Mouse (Mus musculus): ENCODE measurements around the gene Pou2f3. TPM values are rescaled to one million over a fixed set of nuclear protein-coding genes. Genes with fewer than 3 reads are reported as not detected.
"Not testable (repeated sequence)": the region's sequence is repeated elsewhere in the genome, so short reads cannot be mapped to it uniquely, and the experiment has no call there.

Pou2f3 gene
- total and polyA plus RNA-seq, 2 experiments from 2014 or later = 0.16 TPM; not detected in 1

GRCm38 (mm10) chr9:43133525-43133924, 76.6 kb downstream of the Pou2f3 start:
- no peak overlapping the region for H3K4me3 ChIP-seq (ENCODE audit: low read depth, low read length)
- H3K36me3 ChIP-seq (ENCODE audit: insufficient read depth, low read length) = no peaks in the 10 kb centered on the region
- no peaks in the 10 kb centered on the region for H3K9me3 ChIP-seq (ENCODE audit: low read length)
- ATAC-seq (ENCODE audit: low FRiP score) (no peak), DNase-seq (ENCODE audit: low spot score) (no peak)
- no peak overlapping the region for H3K4me2 ChIP-seq (ENCODE audit: low read depth, low read length, poor library complexity, severe bottlenecking)
- H3K27ac ChIP-seq (ENCODE audit: low read depth, low read length) = no peak overlapping the region
- no peaks in the 10 kb centered on the region for H3K27me3 ChIP-seq (ENCODE audit: insufficient read depth, low read length)
- H3K9ac ChIP-seq (replicated peaks; ENCODE audit: low read length, poor library complexity, severe bottlenecking) = no peak overlapping the region
- 73% methylated on average over 3 of the region's 3 CpGs for WGBS
- no peak for TF ChIP-seq CTCF (IDR thresholded peaks at IDR 0.05)
- no peaks in the 10 kb centered on the region for H3K4me1 ChIP-seq (ENCODE audit: insufficient read depth, low read length)

DNA sequence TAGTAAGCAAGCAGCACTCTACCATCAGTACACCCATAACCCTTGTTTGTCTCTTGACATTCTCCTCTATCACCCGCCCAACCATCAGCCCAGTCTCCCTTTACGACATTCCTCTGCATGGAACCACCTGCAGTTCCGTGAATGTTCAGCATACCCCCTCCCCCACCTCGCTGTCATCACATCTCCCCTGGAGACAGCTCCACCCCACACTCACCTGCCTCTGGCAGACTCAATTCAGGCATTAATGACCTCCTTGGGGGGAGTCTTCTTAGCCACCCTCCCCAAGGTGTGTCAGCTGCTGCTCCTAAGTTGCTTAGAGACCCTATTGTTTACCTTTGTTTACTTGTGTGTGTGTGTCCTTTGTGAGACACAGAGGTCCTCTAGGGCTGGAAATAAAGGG, 77.8 kb downstream of the Pou2f3 start:
- DNase-seq (ENCODE audit: low spot score) (no peak), ATAC-seq (ENCODE audit: low FRiP score) (no peak)
- no peak overlapping the region for H3K27ac ChIP-seq (ENCODE audit: low read depth, low read length)
- no peak overlapping the region for H3K9ac ChIP-seq (replicated peaks; ENCODE audit: low read length, poor library complexity, severe bottlenecking)
- no peak overlapping the region for H3K4me3 ChIP-seq (ENCODE audit: low read depth, low read length)
- no peaks in the 10 kb centered on the region for H3K9me3 ChIP-seq (ENCODE audit: low read length)
- no peak for TF ChIP-seq CTCF (IDR thresholded peaks at IDR 0.05)
- H3K36me3 ChIP-seq (ENCODE audit: insufficient read depth, low read length) = no peaks in the 10 kb centered on the region
- H3K4me1 ChIP-seq (ENCODE audit: insufficient read depth, low read length) = no peaks in the 10 kb centered on the region
- H3K4me2 ChIP-seq (ENCODE audit: low read depth, low read length, poor library complexity, severe bottlenecking) = no peak overlapping the region
- no peaks in the 10 kb centered on the region for H3K27me3 ChIP-seq (ENCODE audit: insufficient read depth, low read length)
- WGBS = 51% methylated on average over 4 of the region's 4 CpGs

- Histone ChIP-seq H3K4me2 (ENCODE audit: low read depth, low read length, poor library complexity, severe bottlenecking) (no peak overlapping the region), H3K9me3 (ENCODE audit: low read length) (no peaks in the 10 kb centered on the region), H3K9ac (replicated peaks; ENCODE audit: low read length, poor library complexity, severe bottlenecking) (no peak overlapping the region), H3K27me3 (ENCODE audit: insufficient read depth, low read length) (no peaks in the 10 kb centered on the region), H3K36me3 (ENCODE audit: insufficient read depth, low read length) (no peaks in the 10 kb centered on the region), H3K4me1 (ENCODE audit: insufficient read depth, low read length) (no peaks in the 10 kb centered on the region), H3K27ac (ENCODE audit: low read depth, low read length) (no peak overlapping the region), H3K4me3 (ENCODE audit: low read depth, low read length) (no peak overlapping the region)
- 80% methylated on average over 5 of the region's 5 CpGs for WGBS
- no peak for TF ChIP-seq CTCF (IDR thresholded peaks at IDR 0.05)
- DNase-seq (ENCODE audit: low spot score) (no peak), ATAC-seq (ENCODE audit: low FRiP score) (no peak)
Measured at GRCm38 (mm10) chr9:43131940-43132339, 78.2 kb downstream of the Pou2f3 start.

GRCm38 (mm10) chr9:43130684-43131083, 79.5 kb downstream of the Pou2f3 start:
- ATAC-seq (ENCODE audit: low FRiP score) = no peak
- H3K27ac ChIP-seq (ENCODE audit: low read depth, low read length) = no peak overlapping the region
- WGBS = 96% methylated on average over 2 of the region's 2 CpGs
- H3K4me3 ChIP-seq (ENCODE audit: low read depth, low read length) = no peak overlapping the region
- no peaks in the 10 kb centered on the region for H3K36me3 ChIP-seq (ENCODE audit: insufficient read depth, low read length)
- H3K9ac ChIP-seq (replicated peaks; ENCODE audit: low read length, poor library complexity, severe bottlenecking) = no peak overlapping the region
- no peak overlapping the region for H3K4me2 ChIP-seq (ENCODE audit: low read depth, low read length, poor library complexity, severe bottlenecking)
- H3K9me3 ChIP-seq (ENCODE audit: low read length) = no peaks in the 10 kb centered on the region
- no peak for DNase-seq (ENCODE audit: low spot score)
- no peaks in the 10 kb centered on the region for H3K4me1 ChIP-seq (ENCODE audit: insufficient read depth, low read length)
- peak; percentile 19; the same call in 1 of the 2 replicates for TF ChIP-seq CTCF (IDR thresholded peaks at IDR 0.05)
- H3K27me3 ChIP-seq (ENCODE audit: insufficient read depth, low read length) = no peaks in the 10 kb centered on the region

DNA sequence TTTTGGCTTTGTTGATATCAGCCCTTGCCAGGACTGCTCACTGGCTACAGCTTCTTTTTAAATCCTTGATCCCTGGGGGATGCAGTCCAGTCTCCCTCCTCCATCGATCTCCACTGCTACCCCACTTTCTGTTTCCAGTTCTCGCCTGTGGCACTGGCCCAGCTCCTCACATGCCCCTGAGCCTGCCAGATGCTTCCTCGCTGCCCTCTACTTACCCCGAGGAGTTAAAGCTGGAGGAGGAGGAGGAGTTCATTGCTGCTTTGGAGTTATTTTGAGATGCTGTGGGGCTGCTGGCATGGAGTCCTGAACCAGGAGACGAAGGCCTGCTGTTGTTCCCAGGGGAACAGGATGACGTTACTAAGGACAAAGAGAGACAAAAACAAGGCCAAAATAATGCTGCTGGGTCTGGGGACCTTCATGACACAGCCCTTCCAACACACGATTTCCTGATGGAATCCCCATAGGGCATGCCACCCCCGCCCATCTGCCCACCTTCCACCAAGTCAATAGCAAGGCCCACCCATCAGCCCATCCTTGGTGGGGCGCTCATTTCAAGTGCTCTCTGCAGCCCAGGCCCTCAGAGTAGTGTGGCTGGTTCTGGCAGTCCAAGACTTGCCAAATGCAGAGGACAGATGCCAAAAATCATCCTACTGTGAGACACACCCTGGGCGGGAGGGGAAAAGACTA, 82.9 kb downstream of the Pou2f3 start:
- ATAC-seq (ENCODE audit: low FRiP score) (no peak), DNase-seq (ENCODE audit: low spot score) (no peak)
- H3K9me3 ChIP-seq (ENCODE audit: low read length) = no peaks in the 10 kb centered on the region
- H3K4me3 ChIP-seq (ENCODE audit: low read depth, low read length) = no peak overlapping the region
- no peak overlapping the region for H3K9ac ChIP-seq (replicated peaks; ENCODE audit: low read length, poor library complexity, severe bottlenecking)
- 69% methylated on average over 10 of the region's 10 CpGs for WGBS
- no peaks in the 10 kb centered on the region for H3K36me3 ChIP-seq (ENCODE audit: insufficient read depth, low read length)
- no peaks in the 10 kb centered on the region for H3K4me1 ChIP-seq (ENCODE audit: insufficient read depth, low read length)
- H3K27ac ChIP-seq (ENCODE audit: low read depth, low read length) = no peak overlapping the region
- H3K27me3 ChIP-seq (ENCODE audit: insufficient read depth, low read length) = no peaks in the 10 kb centered on the region
- no peak overlapping the region for H3K4me2 ChIP-seq (ENCODE audit: low read depth, low read length, poor library complexity, severe bottlenecking)
- no peak for TF ChIP-seq CTCF (IDR thresholded peaks at IDR 0.05)

DNA sequence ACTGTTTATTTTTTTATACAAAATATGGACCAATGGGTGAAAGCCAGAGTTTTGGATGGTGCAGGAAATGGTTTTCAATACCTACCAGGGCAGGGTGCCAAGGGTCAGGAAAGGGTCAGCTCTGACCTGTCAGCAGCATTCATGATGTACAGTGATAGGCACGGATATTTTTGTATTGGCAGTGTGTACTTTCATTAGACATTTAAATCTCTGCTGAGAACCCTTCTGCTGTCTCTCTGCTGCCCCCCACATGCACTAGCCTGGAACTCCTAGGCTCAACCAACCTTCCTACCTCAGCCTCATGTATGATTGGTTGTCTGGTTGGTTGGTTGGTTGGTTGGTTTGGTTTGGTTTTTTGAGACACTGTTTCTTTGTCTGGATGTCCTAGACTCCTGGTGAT, 87.8 kb downstream of the Pou2f3 start:
- DNase-seq (ENCODE audit: low spot score) (no peak), ATAC-seq (ENCODE audit: low FRiP score) (no peak)
- Histone ChIP-seq H3K27me3 (ENCODE audit: insufficient read depth, low read length) (no peaks in the 10 kb centered on the region), H3K4me2 (ENCODE audit: low read depth, low read length, poor library complexity, severe bottlenecking) (no peak overlapping the region), H3K4me3 (ENCODE audit: low read depth, low read length) (no peak overlapping the region), H3K36me3 (ENCODE audit: insufficient read depth, low read length) (no peaks in the 10 kb centered on the region), H3K9ac (replicated peaks; ENCODE audit: low read length, poor library complexity, severe bottlenecking) (no peak overlapping the region), H3K4me1 (ENCODE audit: insufficient read depth, low read length) (no peaks in the 10 kb centered on the region), H3K27ac (ENCODE audit: low read depth, low read length) (no peak overlapping the region), H3K9me3 (ENCODE audit: low read length) (no peaks in the 10 kb centered on the region)
- WGBS = 44% methylated on average over 1 of the region's 1 CpGs
- peak; percentile 14; the same call in 1 of the 2 replicates for TF ChIP-seq CTCF (IDR thresholded peaks at IDR 0.05)

DNA sequence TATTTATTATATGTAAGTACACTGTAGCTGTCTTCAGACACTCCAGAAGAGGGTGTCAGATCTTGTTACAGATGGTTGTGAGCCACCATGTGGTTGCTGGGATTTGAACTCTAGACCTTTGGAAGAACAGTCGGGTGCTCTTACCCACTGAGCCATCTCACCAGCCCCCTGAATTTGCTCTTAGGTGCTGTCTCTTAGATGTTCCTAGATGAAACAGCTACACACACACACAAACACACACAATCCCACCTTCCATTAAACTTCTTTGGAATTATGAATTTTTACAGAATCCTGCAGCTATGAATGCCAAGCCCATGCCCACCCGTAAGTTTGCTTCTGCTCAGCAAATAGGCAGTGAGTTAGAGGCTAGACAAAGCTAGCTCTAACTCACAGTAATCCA, 88.2 kb downstream of the Pou2f3 start:
- WGBS = 90% methylated on average over 2 of the region's 2 CpGs
- ATAC-seq (ENCODE audit: low FRiP score) = not testable (repeated sequence)

More for the DNA sequence above, 88.2 kb downstream of the Pou2f3 start:
- not testable (repeated sequence) for H3K27me3 ChIP-seq (ENCODE audit: insufficient read depth, low read length); H3K9me3 ChIP-seq (ENCODE audit: low read length); H3K27ac ChIP-seq (ENCODE audit: low read depth, low read length); H3K4me3 ChIP-seq (ENCODE audit: low read depth, low read length); H3K4me2 ChIP-seq (ENCODE audit: low read depth, low read length, poor library complexity, severe bottlenecking); H3K4me1 ChIP-seq (ENCODE audit: insufficient read depth, low read length); H3K36me3 ChIP-seq (ENCODE audit: insufficient read depth, low read length); DNase-seq (ENCODE audit: low spot score); H3K9ac ChIP-seq (replicated peaks; ENCODE audit: low read length, poor library complexity, severe bottlenecking)
